Mouse (Mus musculus): ENCODE data around the gene Gpx4. TPM values are rescaled to one million over a fixed set of nuclear protein-coding genes. Genes with fewer than 3 reads are reported as not detected.

Gene Gpx4
- total RNA-seq, 2 experiments from 2014 or later = 271 to 358 TPM

DNA sequence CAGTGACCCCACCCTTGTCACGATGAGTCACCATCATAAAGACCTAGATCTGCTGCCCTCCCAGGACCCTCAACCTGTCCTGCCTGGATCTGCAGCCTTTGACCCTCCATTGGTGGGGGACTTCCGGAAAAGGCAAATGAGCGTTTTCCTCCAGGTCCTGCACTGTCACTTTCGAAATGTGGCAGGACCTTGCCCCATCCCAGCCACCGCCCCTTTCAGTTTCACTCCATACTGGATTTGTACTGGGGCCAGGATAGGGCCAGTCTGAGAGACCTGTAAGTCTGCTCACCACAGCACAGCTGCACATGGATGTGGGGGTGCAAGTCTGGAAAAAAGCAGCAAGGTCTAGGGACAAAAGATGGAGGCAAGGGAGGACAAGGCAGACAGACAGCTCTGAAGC lies 51.7 kb downstream of the Gpx4 start:
- ATAC-seq (replicated peaks; ENCODE audit: poor library complexity) = peak; percentile 20; the same call in 1 of the 2 replicates

DNA sequence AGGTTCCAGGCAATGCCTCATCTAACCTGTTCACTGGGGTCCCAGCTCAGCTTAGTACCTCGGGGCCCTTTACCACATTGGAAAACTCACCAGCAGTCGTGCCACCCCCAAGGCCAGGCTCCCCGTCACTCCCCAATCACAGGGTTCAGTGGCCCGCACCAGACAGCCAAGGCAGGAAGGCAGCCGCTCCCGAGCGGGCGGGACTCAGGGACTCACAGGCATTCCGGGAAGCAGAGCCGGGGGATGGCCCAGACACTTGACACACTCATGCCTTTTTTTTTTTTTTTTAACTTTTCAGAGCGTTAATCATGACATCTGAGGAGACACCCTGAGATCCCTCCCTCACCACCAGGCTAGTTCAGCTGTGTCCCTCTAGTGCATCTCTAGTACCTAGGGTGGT lies 54.0 kb downstream of the Gpx4 start:
- peak; percentile 12; the same call in 1 of the 2 replicates for ATAC-seq (replicated peaks; ENCODE audit: poor library complexity)

DNA sequence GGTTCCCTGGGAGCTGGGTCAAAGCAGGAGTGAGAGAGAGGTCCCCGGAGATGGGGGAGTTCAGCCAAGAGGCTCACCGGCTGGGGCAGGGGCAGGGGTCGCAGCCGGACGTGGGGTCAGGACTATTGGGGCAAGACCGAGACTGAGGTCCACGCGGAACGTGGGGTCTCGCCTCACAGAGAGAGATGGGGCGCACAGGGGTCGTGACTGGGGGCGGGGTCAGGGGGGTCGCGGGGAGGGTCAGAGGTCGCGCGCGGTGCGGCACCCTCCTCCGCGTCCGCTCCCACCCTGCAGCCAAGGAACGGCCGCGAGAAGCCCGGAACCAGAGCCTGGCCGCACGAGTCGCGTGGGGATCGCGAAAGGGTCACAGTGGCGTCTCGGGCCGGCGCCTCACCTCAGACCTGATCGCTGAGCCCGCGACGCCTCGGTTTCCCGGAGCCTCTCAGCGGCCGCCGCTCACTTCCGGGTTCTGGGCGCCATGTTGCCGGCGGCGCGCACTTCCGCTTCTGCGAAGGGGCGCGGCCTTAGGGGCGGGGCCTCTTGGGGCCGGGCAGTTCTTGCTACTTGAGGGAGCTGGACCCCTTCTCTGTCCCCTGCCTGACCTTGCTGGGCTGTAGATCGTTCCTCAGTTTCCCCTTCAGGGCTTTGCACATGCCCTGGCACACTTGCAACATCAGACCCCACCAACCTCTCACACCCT lies 55.4 kb downstream of the Gpx4 start:
- peak; percentile 83 for ATAC-seq (replicated peaks; ENCODE audit: poor library complexity)

DNA sequence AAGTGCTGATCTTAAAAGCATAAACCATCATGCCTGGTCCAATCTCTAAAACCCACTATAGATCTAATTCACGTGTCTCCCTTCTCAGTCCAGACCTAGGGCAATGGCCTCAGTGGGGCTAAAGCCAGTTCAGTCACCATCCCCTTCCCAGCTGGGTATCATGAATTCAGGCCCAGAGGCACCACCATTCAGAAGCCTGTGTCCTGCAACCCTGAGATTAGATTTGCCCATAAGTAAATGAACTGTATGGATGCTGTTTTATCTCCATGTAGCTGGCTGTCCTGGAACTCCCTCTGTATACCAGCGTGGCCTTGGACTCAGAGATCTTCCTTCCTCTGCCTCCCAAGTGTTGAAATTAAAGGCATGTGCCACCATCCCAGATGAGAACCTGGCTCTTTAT lies 56.1 kb downstream of the Gpx4 start:
- ATAC-seq (replicated peaks; ENCODE audit: poor library complexity) = peak; percentile 33

DNA sequence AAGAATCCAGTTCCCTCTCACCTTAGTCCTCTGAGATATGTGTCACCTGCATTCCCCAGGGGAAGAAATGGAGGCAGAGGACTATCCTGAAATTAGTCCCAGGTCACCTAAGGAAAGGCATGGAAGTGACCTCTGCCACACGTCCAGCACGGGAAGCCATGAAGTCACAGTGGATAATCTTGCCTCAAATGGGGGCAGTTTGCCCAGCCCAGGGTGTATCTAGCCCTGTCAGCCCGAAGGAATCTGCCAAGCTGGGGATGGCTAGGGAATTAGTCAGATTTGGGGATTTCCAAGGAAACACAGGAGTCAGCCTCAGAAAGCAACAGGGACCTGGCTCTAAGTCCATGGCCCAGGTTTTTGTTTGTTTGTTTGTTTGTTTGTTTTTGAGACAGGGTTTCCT lies 57.2 kb downstream of the Gpx4 start:
- ATAC-seq (replicated peaks; ENCODE audit: poor library complexity) = no peak

DNA sequence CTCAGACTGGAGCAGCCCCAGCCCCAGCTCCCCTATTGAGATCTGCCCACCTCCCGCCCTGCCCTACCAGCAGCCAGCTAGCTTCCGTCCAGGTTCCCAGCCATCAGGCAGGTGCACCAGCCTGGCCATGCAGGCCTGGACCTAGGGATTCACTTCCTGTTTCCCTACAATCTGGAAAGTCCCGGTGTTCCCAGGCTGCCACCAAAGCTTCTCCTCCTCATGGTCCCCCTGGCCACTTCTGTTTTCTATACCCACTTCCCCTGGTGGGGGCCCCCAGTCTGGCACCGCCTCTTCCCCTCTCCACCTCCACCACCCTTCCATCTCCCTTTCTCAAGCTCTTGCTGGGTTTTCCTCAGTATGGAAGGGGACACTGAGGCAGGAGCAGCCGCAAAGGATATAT lies 58.5 kb downstream of the Gpx4 start, which contains the start of gene Sbno2:
Sbno2 (minus strand) TSS at position 112 of the 400 bp plus-strand sequence.
- peak; percentile 41 for ATAC-seq (replicated peaks; ENCODE audit: poor library complexity)

DNA sequence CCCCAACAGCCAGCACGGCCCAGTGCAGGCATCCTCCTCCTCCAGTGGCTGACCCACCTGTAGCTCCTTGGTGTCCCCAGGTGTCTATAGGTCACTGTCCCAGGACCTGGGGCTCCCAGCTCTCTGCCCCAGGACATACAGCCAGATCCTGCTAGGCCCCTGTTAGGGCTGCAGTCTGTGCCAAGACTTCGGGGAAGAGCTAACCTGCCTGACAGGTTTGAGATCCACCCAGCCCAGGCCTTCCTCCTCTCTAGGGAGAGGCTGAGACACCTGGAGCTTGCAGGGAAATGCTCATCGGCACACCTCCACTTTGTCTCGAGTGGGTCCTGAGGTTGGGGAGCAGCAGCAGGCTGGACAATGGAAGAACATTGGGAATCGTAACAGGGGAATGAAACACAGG lies 59.0 kb downstream of the Gpx4 start:
- no peak for ATAC-seq (replicated peaks; ENCODE audit: poor library complexity)

Other genes with a start within 250 kb of the Gpx4 start
Only the 30 nearest of the 32 such genes appear.
- not detected in 2 replicates for gene Misp, start 226.2 kb upstream of the Gpx4 start, total RNA-seq (2015)
- gene Misp, start 226.2 kb upstream of the Gpx4 start, total RNA-seq (2017) = 0.58 TPM in 1 of 2 replicates, not detected in the other
- 218 and 262 TPM in 2 replicates for gene Ptbp1, start 192.7 kb upstream of the Gpx4 start, total RNA-seq (2015)
- 172 and 187 TPM in 2 replicates for gene Ptbp1, start 192.7 kb upstream of the Gpx4 start, total RNA-seq (2017)
- gene Prtn3, start 172.7 kb upstream of the Gpx4 start, total RNA-seq (2015) = 3,382 and 3,510 TPM in 2 replicates
- gene Prtn3, start 172.7 kb upstream of the Gpx4 start, total RNA-seq (2017) = 738 and 1,001 TPM in 2 replicates
- gene Plppr3, start 172.5 kb upstream of the Gpx4 start, total RNA-seq (2015) = 39.0 and 41.2 TPM in 2 replicates
- gene Plppr3, start 172.5 kb upstream of the Gpx4 start, total RNA-seq (2017) = 93.9 and 96.9 TPM in 2 replicates
- gene Elane, start 160.9 kb upstream of the Gpx4 start, total RNA-seq (2015) = 6,143 and 8,228 TPM in 2 replicates
- 2,359 and 2,989 TPM in 2 replicates for gene Elane, start 160.9 kb upstream of the Gpx4 start, total RNA-seq (2017)
- 0.49 and 0.56 TPM in 2 replicates for gene Cfd, start 156.3 kb upstream of the Gpx4 start, total RNA-seq (2015)
- 1.2 TPM in 1 of 2 replicates, not detected in the other for gene Cfd, start 156.3 kb upstream of the Gpx4 start, total RNA-seq (2017)
- gene Med16, start 138.2 kb upstream of the Gpx4 start, total RNA-seq (2015) = 13.9 and 14.4 TPM in 2 replicates
- 22.1 and 24.8 TPM in 2 replicates for gene Med16, start 138.2 kb upstream of the Gpx4 start, total RNA-seq (2017)
- not detected in 2 replicates for gene Gm26602, start 136.3 kb upstream of the Gpx4 start, total RNA-seq (2015)
- gene Gm26602, start 136.3 kb upstream of the Gpx4 start, total RNA-seq (2017) = not detected in 2 replicates
- 0.15 TPM in 2 replicates for gene Kiss1r, start 130.2 kb upstream of the Gpx4 start, total RNA-seq (2015)
- 0.25 and 1.3 TPM in 2 replicates for gene Kiss1r, start 130.2 kb upstream of the Gpx4 start, total RNA-seq (2017)
- 72.3 and 78.7 TPM in 2 replicates for gene R3hdm4, start 126.0 kb upstream of the Gpx4 start, total RNA-seq (2015)
- 35.1 and 50.7 TPM in 2 replicates for gene R3hdm4, start 126.0 kb upstream of the Gpx4 start, total RNA-seq (2017)
- gene Arid3a, start 120.1 kb upstream of the Gpx4 start, total RNA-seq (2015) = 19.9 and 21.6 TPM in 2 replicates
- 31.0 and 32.2 TPM in 2 replicates for gene Arid3a, start 120.1 kb upstream of the Gpx4 start, total RNA-seq (2017)
- gene Wdr18, start 87.0 kb upstream of the Gpx4 start, total RNA-seq (2015) = 36.8 and 57.4 TPM in 2 replicates
- 24.6 and 29.7 TPM in 2 replicates for gene Wdr18, start 87.0 kb upstream of the Gpx4 start, total RNA-seq (2017)
- gene Grin3b, start 76.5 kb upstream of the Gpx4 start, total RNA-seq (2015) = not detected in 2 replicates
- gene Grin3b, start 76.5 kb upstream of the Gpx4 start, total RNA-seq (2017) = not detected in 2 replicates
- gene Tmem259, start 62.8 kb upstream of the Gpx4 start, total RNA-seq (2015) = 38.9 and 44.2 TPM in 2 replicates
- gene Tmem259, start 62.8 kb upstream of the Gpx4 start, total RNA-seq (2017) = 44.6 and 54.8 TPM in 2 replicates
- 50.5 and 52.8 TPM in 2 replicates for gene Cnn2, start 58.6 kb upstream of the Gpx4 start, total RNA-seq (2015)
- 73.3 and 84.1 TPM in 2 replicates for gene Cnn2, start 58.6 kb upstream of the Gpx4 start, total RNA-seq (2017)
- 15.4 and 15.8 TPM in 2 replicates for gene Abca7, start 50.7 kb upstream of the Gpx4 start, total RNA-seq (2015)
- 17.0 and 17.5 TPM in 2 replicates for gene Abca7, start 50.7 kb upstream of the Gpx4 start, total RNA-seq (2017)
- gene Arhgap45, start 30.5 kb upstream of the Gpx4 start, total RNA-seq (2015) = 64.1 and 69.0 TPM in 2 replicates
- 112 and 121 TPM in 2 replicates for gene Arhgap45, start 30.5 kb upstream of the Gpx4 start, total RNA-seq (2017)
- 93.3 and 99.5 TPM in 2 replicates for gene Polr2e, start 7.4 kb upstream of the Gpx4 start, total RNA-seq (2015)
- gene Polr2e, start 7.4 kb upstream of the Gpx4 start, total RNA-seq (2017) = 74.3 and 89.9 TPM in 2 replicates
- 16.9 and 19.5 TPM in 2 replicates for gene Sbno2, start 58.4 kb downstream of the Gpx4 start, total RNA-seq (2015)
- 19.1 and 24.0 TPM in 2 replicates for gene Sbno2, start 58.4 kb downstream of the Gpx4 start, total RNA-seq (2017)
- gene Stk11, start 68.6 kb downstream of the Gpx4 start, total RNA-seq (2015) = 71.7 and 81.1 TPM in 2 replicates
- 159 and 172 TPM in 2 replicates for gene Stk11, start 68.6 kb downstream of the Gpx4 start, total RNA-seq (2017)
- gene Atp5d, start 91.5 kb downstream of the Gpx4 start, total RNA-seq (2015) = 187 and 199 TPM in 2 replicates
- gene Atp5d, start 91.5 kb downstream of the Gpx4 start, total RNA-seq (2017) = 37.6 and 39.3 TPM in 2 replicates
- 3.8 and 4.8 TPM in 2 replicates for gene Cbarp, start 93.7 kb downstream of the Gpx4 start, total RNA-seq (2015)
- 2.0 and 2.2 TPM in 2 replicates for gene Cbarp, start 93.7 kb downstream of the Gpx4 start, total RNA-seq (2017)
- gene Midn, start 101.1 kb downstream of the Gpx4 start, total RNA-seq (2015) = 21.4 and 22.2 TPM in 2 replicates
- 12.7 and 17.9 TPM in 2 replicates for gene Midn, start 101.1 kb downstream of the Gpx4 start, total RNA-seq (2017)
- 16.1 and 18.4 TPM in 2 replicates for gene Cirbp, start 118.8 kb downstream of the Gpx4 start, total RNA-seq (2015)
- 35.4 and 60.4 TPM in 2 replicates for gene Cirbp, start 118.8 kb downstream of the Gpx4 start, total RNA-seq (2017)
- gene 1600002K03Rik, start 125.8 kb downstream of the Gpx4 start, total RNA-seq (2015) = 17.2 and 18.2 TPM in 2 replicates
- gene 1600002K03Rik, start 125.8 kb downstream of the Gpx4 start, total RNA-seq (2017) = 13.4 and 13.5 TPM in 2 replicates
- 0.54 TPM in 1 of 2 replicates, not detected in the other for gene Efna2, start 132.3 kb downstream of the Gpx4 start, total RNA-seq (2015)
- gene Efna2, start 132.3 kb downstream of the Gpx4 start, total RNA-seq (2017) = 0.37 TPM in 1 of 2 replicates, not detected in the other
- 27.6 and 30.9 TPM in 2 replicates for gene Mum1, start 179.3 kb downstream of the Gpx4 start, total RNA-seq (2015)
- 28.9 and 30.0 TPM in 2 replicates for gene Mum1, start 179.3 kb downstream of the Gpx4 start, total RNA-seq (2017)
- gene Ndufs7, start 202.0 kb downstream of the Gpx4 start, total RNA-seq (2015) = 138 and 162 TPM in 2 replicates
- 106 and 135 TPM in 2 replicates for gene Ndufs7, start 202.0 kb downstream of the Gpx4 start, total RNA-seq (2017)
- gene Gamt, start 213.8 kb downstream of the Gpx4 start, total RNA-seq (2015) = 3.2 and 3.7 TPM in 2 replicates
- 2.5 and 7.4 TPM in 2 replicates for gene Gamt, start 213.8 kb downstream of the Gpx4 start, total RNA-seq (2017)
- 55.4 and 61.6 TPM in 2 replicates for gene Dazap1, start 214.3 kb downstream of the Gpx4 start, total RNA-seq (2015)
- gene Dazap1, start 214.3 kb downstream of the Gpx4 start, total RNA-seq (2017) = 231 and 302 TPM in 2 replicates

Data from megakaryocyte progenitor cell, adult 5-6 weeks (primary cell).